Mouse (Mus musculus): ENCODE results near the gene 4930523C07Rik.

- TF ChIP-seq CTCF (IDR thresholded peaks at IDR 0.05; ENCODE audit: low read depth, low read length) = no peak
- no peak for TF ChIP-seq POLR2A (IDR thresholded peaks at IDR 0.05; ENCODE audit: borderline replicate concordance, low read depth, low read length)
Observed at GRCm38 (mm10) chr1:160045971-160046370, 1.8 kb downstream of the 4930523C07Rik start.
